Mouse (Mus musculus) spleen, adult 2 months (tissue): ENCODE data around the gene Pdgfra.

ENCODE experiments used
- CTCF ChIP-seq: fragments of 200-500 bp; IDR thresholded peaks from 2 replicates; pipeline ENCODE4 v1.5.1; 2011; ENCODE audit warnings: mild to moderate bottlenecking, inconsistent platforms; ENCODE audit not compliant: insufficient read depth, insufficient read length, insufficient replicate concordance; ENCODE audit errors: extremely low read depth
- POLR2A ChIP-seq: fragments of 200-500 bp; IDR thresholded peaks from 2 replicates; pipeline ENCODE4 v1.6.1; 2011; ENCODE audit warnings: low read depth, low read length, inconsistent platforms

DNA sequence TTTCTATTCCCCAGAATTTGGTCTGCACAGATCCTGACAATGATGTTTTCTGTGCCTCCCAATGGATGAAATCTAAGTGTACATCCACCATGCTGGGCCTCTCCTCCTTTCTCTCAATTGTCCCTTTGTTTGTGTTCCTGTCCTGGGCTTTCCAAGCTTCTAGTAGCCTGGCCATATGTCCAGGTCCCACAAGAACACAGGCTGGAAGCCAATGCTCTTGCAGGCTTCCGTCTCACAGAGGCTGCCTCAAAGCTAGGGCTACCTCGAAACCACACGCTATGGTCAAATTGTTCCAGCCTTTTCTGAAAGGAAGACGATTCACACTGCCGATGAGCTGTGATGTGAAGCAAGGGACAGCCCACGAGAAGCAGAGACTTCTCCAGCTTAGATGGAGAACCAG is 9.5 kb downstream of the Pdgfra start:
- TF ChIP-seq CTCF (no peak), POLR2A (no peak)
